Mouse (Mus musculus) limb, embryonic 14.5 days (tissue): ENCODE data around the gene Fam107a. TPM values are rescaled to one million over a fixed set of nuclear protein-coding genes. Genes with fewer than 3 reads are reported as not detected.

Experiments
- ATAC-seq: fragments of 200-750 bp; cut with Nextera tagmentation; 2 replicates; pipeline ENCODE4 v1.8.0; 2017; ENCODE audit warnings: low read depth, moderate number of reproducible peaks, moderate TSS enrichment; ENCODE audit not compliant: low FRiP score
- DNase-seq: peaks from one replicate; pipeline ENCODE4 v3.0.0-alpha.2; 2015; ENCODE audit warnings: low spot score
- H3K27ac ChIP-seq: fragments of 300-500 bp; sonication (generic); replicated peaks from 2 replicates; pipeline ENCODE4 v1.5.1; 2014; ENCODE audit warnings: low read depth, mild to moderate bottlenecking, low read length, moderate library complexity, mixed read lengths
- H3K27me3 ChIP-seq: fragments of 300-500 bp; sonication (generic); 2 replicates; pipeline ENCODE4 v1.6.1; 2014; ENCODE audit warnings: low read length, mixed read lengths; ENCODE audit not compliant: control insufficient read depth, insufficient read depth
- H3K36me3 ChIP-seq: fragments of 300-500 bp; sonication (generic); 2 replicates; pipeline ENCODE4 v1.6.1; 2014; ENCODE audit warnings: mild to moderate bottlenecking, low read length, moderate library complexity, mixed read lengths; ENCODE audit not compliant: control insufficient read depth, insufficient read depth
- H3K4me1 ChIP-seq: fragments of 300-500 bp; sonication (generic); 2 replicates; pipeline ENCODE4 v1.6.1; 2014; ENCODE audit warnings: antibody characterized with exemption, low read length, mixed read lengths; ENCODE audit not compliant: control insufficient read depth, insufficient read depth
- H3K4me2 ChIP-seq: fragments of 300-500 bp; sonication (generic); replicated peaks from 2 replicates; pipeline ENCODE4 v1.6.1; 2014; ENCODE audit warnings: low read depth, mild to moderate bottlenecking, low read length, moderate library complexity; ENCODE audit not compliant: severe bottlenecking
- H3K4me3 ChIP-seq: fragments of 300-500 bp; sonication (generic); replicated peaks from 2 replicates; pipeline ENCODE4 v1.5.1; 2014; ENCODE audit warnings: low read length
- H3K9ac ChIP-seq: fragments of 300-500 bp; sonication (generic); 2 replicates; pipeline ENCODE4 v1.6.1; 2014; ENCODE audit warnings: mild to moderate bottlenecking, low read depth, low read length, moderate library complexity; ENCODE audit not compliant: severe bottlenecking
- H3K9me3 ChIP-seq: fragments of 300-500 bp; sonication (generic); 2 replicates; pipeline ENCODE4 v1.6.1; 2016; ENCODE audit warnings: low read length; ENCODE audit not compliant: control insufficient read depth
- POLR2A ChIP-seq: fragments of 200-500 bp; IDR thresholded peaks from 2 replicates; pipeline ENCODE4 v1.8.0; 2012; ENCODE audit warnings: inconsistent platforms, mild to moderate bottlenecking, moderate library complexity, borderline replicate concordance; ENCODE audit not compliant: insufficient read depth, insufficient read length; ENCODE audit errors: extremely low read depth
- WGBS: fragments of 180-500 bp; shearing (Covaris S2); extraction: QIAGEN DNeasy Blood & Tissue Kit; methylation state at CpG from one replicate; pipeline ENCODE4 v1.1.7; 2014; 5-methylcytosine and 5-hydroxymethylcytosine counted together
- polyA plus RNA-seq, 2 experiments: library from polyadenylated mRNA; depleted of rRNA in 1 of 2; stranded (reverse) in 1 of 2; unstranded in 1 of 2; fragments of >200 nt; fragmentation: Nextera tagmentation in 1 of 2; extraction: Ambion mirVana in 1 of 2; gene quantifications; 2 replicates each; pipeline versions ENCODE4 v1.2.1 to v1.2.3; 2012 to 2014

The Fam107a gene
- polyA plus RNA-seq (2012; rRNA removed) (0.78 and 1.0 TPM in 2 replicates), polyA plus RNA-seq (2014; fragmentation: Nextera tagmentation; extraction: Ambion mirVana) (0.11 and 0.19 TPM in 2 replicates)

DNA sequence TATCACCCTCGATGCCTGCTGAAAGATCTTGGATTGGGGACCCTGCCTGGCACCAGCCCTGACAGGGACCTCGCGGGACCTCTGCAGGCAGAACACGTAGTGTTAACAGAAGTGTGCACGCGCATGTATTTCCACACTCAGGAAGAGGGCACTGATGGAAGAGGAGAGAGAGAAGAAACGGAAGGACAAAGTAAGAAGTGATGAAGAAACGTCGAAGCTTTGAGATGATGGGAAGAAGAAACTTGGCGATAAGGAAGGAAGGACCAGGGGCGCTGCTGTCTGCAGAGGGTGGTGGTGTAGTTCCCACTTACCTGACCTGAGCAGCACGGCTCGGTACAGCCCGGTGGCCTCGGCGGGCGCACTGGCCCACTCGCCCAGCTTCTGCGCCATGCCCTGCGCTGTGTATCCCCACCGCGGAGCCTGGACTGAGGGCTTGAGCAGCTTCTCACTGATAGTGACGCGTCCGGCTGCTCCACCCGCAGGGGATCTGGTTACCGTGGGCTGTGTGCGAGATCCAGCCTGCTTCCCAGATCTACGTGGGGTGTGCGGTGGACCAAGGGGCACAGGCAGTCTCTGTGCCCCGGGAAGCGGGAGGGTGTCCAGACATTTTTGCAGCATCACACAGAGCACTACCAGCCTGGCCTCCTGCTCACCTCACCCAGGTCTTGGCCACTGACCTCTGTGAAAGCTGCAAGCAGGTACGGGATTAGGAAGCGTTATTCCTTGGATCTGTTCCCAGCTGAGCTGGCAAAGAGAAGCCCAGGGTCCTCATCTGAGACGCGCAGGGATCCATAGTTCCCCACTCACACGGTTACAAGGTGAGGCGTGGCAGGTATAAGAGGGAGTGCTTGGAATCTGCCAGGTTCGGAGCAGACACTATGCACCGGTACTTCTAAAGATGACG is at the start of gene Fam107a:
Fam107a (minus strand) TSS at position 830 of the 904 bp plus-strand sequence.
- Histone ChIP-seq H3K36me3 (no peaks in the 10 kb centered on the region), H3K4me3 (peak within 1 kb of the TSS; percentile 26), H3K9ac (0 out of 2 replicates have a peak within 1 kb of the TSS, but pooled peaks have one; percentile 31), H3K27me3 (peaks cover 33% of the 10 kb centered on the region), H3K27ac (no peak within 1 kb of the TSS), H3K4me1 (peaks cover 17% of the 10 kb centered on the region), H3K9me3 (no peaks in the 10 kb centered on the region), H3K4me2 (peak within 1 kb of the TSS; percentile 47)
- ATAC-seq, result 0 out of 2 replicates have a peak, but pooled peaks have one; percentile 11
- no peak for TF ChIP-seq POLR2A
- DNase-seq, result no peak
- WGBS, result 11% methylated on average over 40 of the region's 41 CpGs

DNA sequence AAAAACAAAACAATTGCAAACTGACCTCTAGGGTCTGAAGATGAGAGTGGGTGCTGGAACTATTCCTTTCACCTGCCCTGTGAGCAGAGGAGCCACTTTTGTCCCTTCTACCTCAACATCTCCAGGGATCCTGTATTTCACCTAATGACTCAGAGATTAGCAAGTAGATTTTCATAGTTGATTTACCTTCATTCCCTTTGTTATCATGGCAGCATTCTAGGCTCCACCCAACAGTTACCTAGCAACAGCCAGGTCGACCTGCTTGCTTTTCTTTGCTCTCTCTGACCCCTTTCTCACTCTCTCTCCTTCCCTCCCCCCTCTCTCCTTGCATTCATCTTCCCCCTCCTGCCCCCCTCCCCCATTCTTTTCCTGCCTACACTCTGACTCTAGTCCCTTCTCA is 49.3 kb upstream of the Fam107a start:
- no peaks in the 10 kb centered on the region for H3K36me3 ChIP-seq
- no peaks in the 10 kb centered on the region for H3K9me3 ChIP-seq
- 4% methylated on average over 1 of the region's 1 CpGs for WGBS
- H3K4me3 ChIP-seq, result no peak overlapping the region
- ATAC-seq (no peak), DNase-seq (no peak)
- H3K27ac ChIP-seq, result no peak overlapping the region
- no peak overlapping the region for H3K4me2 ChIP-seq
- H3K4me1 ChIP-seq, result no peaks in the 10 kb centered on the region
- H3K27me3 ChIP-seq, result no peaks in the 10 kb centered on the region
- TF ChIP-seq POLR2A, result no peak
- no peak overlapping the region for H3K9ac ChIP-seq

DNA sequence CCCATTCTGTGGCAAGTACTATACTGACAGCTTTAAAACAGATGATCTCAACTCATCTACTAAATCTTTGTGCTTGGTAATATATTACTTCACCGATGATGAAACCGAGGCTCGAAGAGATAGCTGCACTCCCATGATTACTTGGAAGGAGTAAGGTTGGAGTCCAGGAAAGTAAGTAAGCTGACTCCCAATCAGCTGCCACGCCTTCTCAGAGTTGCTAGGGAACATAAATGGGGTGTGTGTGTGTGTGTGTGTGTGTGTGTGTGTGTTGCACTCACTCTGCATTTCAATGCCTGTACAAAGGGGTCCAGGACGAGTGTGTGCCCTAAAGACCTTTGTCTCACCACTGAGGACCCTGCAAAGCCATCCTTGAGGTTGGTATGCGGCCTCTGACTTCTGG is 48.0 kb upstream of the Fam107a start:
- H3K9me3 ChIP-seq, result no peaks in the 10 kb centered on the region
- no peak overlapping the region for H3K9ac ChIP-seq
- no peak overlapping the region for H3K27ac ChIP-seq
- H3K27me3 ChIP-seq, result no peaks in the 10 kb centered on the region
- H3K36me3 ChIP-seq, result no peaks in the 10 kb centered on the region
- no peak overlapping the region for H3K4me3 ChIP-seq
- H3K4me1 ChIP-seq, result no peaks in the 10 kb centered on the region
- no peak for TF ChIP-seq POLR2A
- no peak overlapping the region for H3K4me2 ChIP-seq
- ATAC-seq (no peak), DNase-seq (no peak)
- 76% methylated on average over 6 of the region's 6 CpGs for WGBS

DNA sequence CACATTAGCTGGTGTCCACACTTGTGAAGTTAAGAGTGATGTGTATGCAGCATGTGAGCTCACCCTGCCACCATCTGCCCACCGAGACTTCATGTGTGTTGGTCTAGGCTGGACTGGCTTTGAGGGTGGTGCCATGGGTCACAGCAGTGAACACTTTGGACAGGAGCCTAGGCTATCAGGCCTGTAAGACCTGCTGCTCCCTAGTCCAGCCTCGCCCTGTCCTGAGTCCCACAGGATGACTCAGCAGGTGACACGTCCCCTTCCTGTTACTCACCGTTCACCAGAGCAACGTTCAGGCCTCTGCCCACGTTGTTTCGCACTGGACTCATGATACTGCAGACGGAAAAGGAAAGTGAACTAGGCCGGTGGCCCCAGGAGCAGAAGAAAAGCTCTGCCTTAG is 39.0 kb upstream of the Fam107a start:
- ATAC-seq (no peak), DNase-seq (no peak)
- TF ChIP-seq POLR2A, result no peak
- H3K4me1 ChIP-seq, result peaks cover 3% of the 10 kb centered on the region; the same call in 1 of the 2 replicates
- 77% methylated on average over 9 of the region's 9 CpGs for WGBS
- no peak overlapping the region for H3K27ac ChIP-seq
- no peaks in the 10 kb centered on the region for H3K36me3 ChIP-seq
- H3K9me3 ChIP-seq, result no peaks in the 10 kb centered on the region
- no peak overlapping the region for H3K9ac ChIP-seq
- H3K27me3 ChIP-seq, result no peaks in the 10 kb centered on the region
- H3K4me2 ChIP-seq, result no peak overlapping the region
- no peak overlapping the region for H3K4me3 ChIP-seq

DNA sequence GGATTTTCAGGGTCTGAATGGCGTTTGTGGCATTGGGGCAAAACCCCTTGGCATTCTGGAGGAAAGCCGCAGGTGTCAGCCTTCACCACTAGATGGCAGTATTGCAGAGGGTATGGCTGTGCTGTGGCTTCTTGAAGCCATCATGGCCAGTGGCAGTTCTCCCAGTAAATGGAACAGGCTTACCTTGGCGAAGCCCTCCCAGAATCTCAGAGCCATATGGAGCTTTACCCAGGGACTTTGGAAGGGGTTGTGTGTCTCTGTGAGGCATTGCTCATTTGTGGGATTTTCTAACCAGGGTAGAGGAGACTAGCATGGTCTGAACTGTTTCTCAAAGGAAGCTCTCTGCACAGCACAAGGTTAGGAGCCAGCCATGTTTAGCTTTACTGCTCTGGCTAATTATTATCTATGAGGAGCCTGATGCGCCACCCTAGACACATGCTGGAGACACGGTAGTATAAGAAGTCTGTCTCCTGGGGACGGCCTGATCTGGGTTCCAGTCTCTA is 38.2 kb upstream of the Fam107a start:
- Histone ChIP-seq H3K9ac (no peak overlapping the region), H3K4me2 (no peak overlapping the region), H3K27me3 (no peaks in the 10 kb centered on the region), H3K36me3 (no peaks in the 10 kb centered on the region), H3K4me3 (no peak overlapping the region), H3K4me1 (peaks cover 3% of the 10 kb centered on the region; the same call in 1 of the 2 replicates), H3K27ac (no peak overlapping the region), H3K9me3 (no peaks in the 10 kb centered on the region)
- DNase-seq, result peak; percentile 77
- WGBS, result 29% methylated on average over 6 of the region's 6 CpGs
- peak; percentile 59 for ATAC-seq
- TF ChIP-seq POLR2A, result no peak
